Mouse (Mus musculus) CD4-positive, CD25-positive, alpha-beta regulatory T cell, adult 4 months (primary cell): ENCODE data around the gene Cfap299. TPM values are rescaled to one million over a fixed set of nuclear protein-coding genes. Genes with fewer than 3 reads are reported as not detected.

Experiments used
- ATAC-seq: one replicate; pipeline ENCODE4 v1.8.0; 2017
- polyA plus RNA-seq, 2 experiments: library from polyadenylated mRNA; unstranded; fragments of 100-300 nt; shearing (Covaris generic); gene quantifications; one replicate each; pipeline ENCODE4 v1.2.1; 2017

Gene Cfap299
- polyA plus RNA-seq, 2 experiments from 2014 or later: not detected

GRCm38 (mm10) chr5:98380360-98380759, 51.3 kb downstream of the Cfap299 start:
- no peak for ATAC-seq

DNA sequence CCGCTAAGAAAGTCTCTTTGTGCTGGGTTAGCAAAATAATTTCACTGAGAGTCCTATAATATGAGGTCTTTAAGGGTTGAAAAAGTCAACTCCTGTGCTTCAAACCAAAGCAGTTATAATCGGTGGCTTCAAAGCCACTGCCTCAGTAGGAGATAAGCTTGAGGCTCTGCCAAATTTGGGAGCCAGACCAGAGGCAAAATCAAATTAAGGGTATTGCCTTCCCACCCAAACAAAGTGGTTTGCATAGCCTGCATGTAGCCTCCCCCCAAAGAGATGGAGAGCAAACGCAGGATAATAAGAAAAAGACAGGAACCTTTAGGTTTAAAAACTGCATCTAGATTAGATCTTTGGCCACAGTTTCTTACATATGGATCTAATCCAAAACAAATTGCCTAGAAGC, 58.0 kb downstream of the Cfap299 start:
- no peak for ATAC-seq

GRCm38 (mm10) chr5:98402165-98402564, 73.1 kb downstream of the Cfap299 start:
- ATAC-seq: no peak

DNA sequence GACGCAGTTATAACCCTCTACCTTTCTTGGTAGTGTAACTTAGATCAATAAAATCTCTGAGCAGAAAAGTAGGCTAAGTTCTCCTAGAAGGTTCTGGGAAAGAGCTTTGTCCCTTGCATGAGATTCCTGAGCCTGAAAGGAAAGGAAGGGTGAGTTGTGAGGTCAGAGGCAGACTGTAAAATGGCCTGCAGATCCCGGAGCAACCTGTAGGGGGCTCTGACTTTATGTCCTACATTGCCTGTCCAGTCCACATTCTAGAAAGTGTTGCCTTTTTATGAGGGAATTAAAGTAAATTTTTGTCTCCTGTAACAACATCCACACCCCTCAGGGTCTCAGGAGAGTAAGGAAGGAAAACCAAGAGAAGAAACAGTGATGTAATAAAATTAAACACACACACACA, 81.0 kb downstream of the Cfap299 start:
- no peak for ATAC-seq

GRCm38 (mm10) chr5:98416385-98417145, 87.5 kb downstream of the Cfap299 start:
- ATAC-seq: no peak

- ATAC-seq: no peak
These were observed 95.9 kb downstream of the Cfap299 start for GRCm38 (mm10) chr5:98424965-98425364.

DNA sequence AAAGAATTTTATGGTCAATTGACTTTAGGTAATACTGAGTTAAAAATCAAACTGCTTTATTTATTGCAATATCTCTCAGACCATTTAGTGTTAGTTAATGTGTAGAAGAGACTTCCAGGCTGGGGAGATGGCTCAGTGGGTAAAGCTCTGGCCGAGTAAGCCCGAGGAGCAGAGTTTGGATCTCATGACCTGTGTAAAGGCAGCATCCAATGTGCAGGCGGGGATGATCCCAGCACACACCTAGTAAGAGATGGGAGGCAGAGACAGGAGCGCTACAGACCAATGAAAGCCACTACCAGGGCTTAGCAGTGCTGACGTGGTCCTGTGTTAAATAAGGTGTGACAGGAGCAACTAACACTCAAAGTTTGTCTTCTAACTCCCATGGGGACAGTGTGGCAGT, 97.0 kb downstream of the Cfap299 start:
- no peak for ATAC-seq

- ATAC-seq: no peak
These were observed 101.0 kb downstream of the Cfap299 start for GRCm38 (mm10) chr5:98430060-98430459.

GRCm38 (mm10) chr5:98438686-98439085, 109.6 kb downstream of the Cfap299 start:
- no peak for ATAC-seq

- ATAC-seq: no peak
These were observed 117.8 kb downstream of the Cfap299 start for GRCm38 (mm10) chr5:98446771-98447462.

GRCm38 (mm10) chr5:98449873-98450272, 120.8 kb downstream of the Cfap299 start:
- ATAC-seq: no peak

DNA sequence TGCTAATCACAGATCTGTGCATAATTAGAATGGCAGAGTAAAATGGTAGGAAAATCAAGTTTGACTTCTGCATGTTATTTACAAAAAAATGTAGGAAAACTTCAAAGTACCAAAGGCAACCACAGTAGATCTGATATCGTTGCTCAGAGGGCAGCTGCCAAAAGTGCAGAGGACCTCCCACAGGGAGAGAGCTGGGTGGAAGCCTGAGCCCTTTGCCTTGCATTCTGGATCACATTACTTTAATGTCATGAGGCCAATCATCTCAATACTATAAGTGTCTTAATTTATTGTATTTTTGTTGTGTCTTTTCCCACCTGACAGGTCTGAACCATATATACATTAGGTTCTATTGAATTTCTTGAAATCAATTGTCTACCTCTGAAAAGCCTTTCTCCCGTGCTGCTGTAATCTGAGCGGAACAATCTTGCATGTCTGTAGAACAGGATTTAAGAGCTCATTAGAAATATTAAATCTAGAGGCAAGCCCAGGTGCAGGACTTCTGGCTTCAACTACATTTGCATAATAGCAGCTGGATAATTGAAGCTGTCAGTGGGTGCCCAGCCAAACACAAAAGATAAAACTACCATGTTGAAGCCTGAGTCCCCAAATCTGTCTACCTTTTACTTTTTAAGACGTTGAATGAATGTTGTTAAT, 137.9 kb downstream of the Cfap299 start:
- ATAC-seq: no peak

GRCm38 (mm10) chr5:98470052-98470451, 140.9 kb downstream of the Cfap299 start:
- ATAC-seq: no peak

DNA sequence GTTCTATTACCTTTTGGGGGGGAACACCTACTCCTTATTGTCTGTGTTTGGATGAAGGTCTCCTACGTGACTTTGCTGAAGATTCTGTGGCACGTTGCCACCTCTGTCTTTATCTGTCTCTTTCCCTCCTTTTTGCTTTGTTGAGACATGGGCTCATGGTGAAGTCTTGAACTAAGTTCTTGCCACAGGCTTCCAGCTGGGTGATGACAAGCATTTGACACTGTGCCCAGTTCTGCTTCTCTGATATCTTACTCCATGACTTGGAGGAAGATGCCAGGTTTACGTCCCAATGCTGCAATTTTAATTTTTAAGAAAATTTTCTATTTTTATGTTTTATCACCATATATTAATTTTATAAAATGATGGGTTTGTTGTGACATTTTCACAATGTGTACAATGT, 147.4 kb downstream of the Cfap299 start:
- no peak for ATAC-seq

DNA sequence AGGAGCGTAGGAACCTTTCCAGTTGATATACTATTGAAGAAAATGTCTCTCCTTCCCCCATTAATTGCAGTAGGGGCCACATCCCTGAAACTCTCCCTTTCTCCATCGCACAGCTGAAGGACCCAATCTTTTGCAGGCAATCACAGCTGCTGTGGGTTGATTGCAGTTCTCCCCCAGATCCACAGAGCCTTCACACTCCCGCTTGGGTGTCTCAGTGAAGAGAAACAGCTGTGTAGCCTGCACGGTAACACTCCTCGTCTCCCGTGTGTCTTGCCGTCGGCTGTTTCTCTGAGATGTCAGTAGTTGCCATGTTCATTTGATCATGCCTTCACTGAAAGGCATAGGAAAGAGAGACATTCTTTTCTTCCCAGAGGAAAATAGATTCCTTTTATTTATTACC, 148.2 kb downstream of the Cfap299 start:
- no peak for ATAC-seq

DNA sequence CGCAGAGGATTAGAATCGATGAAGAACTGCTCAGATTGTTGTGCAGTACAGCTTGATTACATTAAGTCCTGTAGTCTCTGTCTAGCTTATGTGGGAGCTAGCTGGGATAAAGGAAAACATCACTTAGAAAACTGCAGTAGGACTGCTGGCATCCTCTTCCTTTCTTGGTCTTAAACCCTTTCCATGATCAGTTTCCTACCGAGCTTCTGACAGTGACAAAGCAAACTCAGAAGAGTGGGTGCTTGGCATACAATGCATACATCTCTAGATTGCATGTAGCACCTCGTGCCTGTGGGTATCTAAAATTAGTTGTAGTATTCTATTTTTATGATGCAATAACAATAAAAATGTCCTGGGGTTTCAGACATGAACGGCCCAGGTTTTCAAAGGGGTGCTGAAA, 154.4 kb downstream of the Cfap299 start:
- no peak for ATAC-seq

- ATAC-seq: no peak
These were observed 156.1 kb downstream of the Cfap299 start for GRCm38 (mm10) chr5:98485189-98485588.

GRCm38 (mm10) chr5:98498317-98498716, 169.2 kb downstream of the Cfap299 start:
- no peak for ATAC-seq

DNA sequence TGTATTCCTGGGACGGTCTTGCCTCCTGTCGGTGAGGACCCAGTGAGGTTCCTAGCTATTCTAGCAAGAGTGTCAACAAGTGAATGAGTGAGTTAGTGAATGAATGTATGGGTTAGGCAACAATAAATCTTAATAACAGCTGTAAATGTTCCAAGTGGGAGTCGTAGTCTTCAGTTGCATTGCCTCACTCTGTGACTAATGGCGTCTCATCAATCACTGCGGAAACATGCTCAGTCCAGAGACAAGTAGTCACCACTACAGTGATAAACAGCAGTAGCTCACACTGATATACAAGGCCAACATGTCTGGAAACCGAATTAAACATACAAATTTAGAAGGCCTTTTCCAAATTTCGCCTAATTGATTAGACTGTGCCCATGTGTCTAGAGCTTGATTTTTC, 187.1 kb downstream of the Cfap299 start:
- no peak for ATAC-seq

- no peak for ATAC-seq
These were observed 191.0 kb downstream of the Cfap299 start for GRCm38 (mm10) chr5:98520118-98520517.

GRCm38 (mm10) chr5:98522270-98522977, 193.3 kb downstream of the Cfap299 start:
- ATAC-seq: no peak

GRCm38 (mm10) chr5:98523050-98523449, 193.9 kb downstream of the Cfap299 start:
- ATAC-seq: no peak

- ATAC-seq: no peak
These were observed 194.7 kb downstream of the Cfap299 start for GRCm38 (mm10) chr5:98523783-98524182.
